Mouse (Mus musculus): ENCODE data around the gene Lin7a.
A peak's percentile ranks its signal among the peaks of the same experiment; 100 is the strongest.

Lin7a gene

DNA sequence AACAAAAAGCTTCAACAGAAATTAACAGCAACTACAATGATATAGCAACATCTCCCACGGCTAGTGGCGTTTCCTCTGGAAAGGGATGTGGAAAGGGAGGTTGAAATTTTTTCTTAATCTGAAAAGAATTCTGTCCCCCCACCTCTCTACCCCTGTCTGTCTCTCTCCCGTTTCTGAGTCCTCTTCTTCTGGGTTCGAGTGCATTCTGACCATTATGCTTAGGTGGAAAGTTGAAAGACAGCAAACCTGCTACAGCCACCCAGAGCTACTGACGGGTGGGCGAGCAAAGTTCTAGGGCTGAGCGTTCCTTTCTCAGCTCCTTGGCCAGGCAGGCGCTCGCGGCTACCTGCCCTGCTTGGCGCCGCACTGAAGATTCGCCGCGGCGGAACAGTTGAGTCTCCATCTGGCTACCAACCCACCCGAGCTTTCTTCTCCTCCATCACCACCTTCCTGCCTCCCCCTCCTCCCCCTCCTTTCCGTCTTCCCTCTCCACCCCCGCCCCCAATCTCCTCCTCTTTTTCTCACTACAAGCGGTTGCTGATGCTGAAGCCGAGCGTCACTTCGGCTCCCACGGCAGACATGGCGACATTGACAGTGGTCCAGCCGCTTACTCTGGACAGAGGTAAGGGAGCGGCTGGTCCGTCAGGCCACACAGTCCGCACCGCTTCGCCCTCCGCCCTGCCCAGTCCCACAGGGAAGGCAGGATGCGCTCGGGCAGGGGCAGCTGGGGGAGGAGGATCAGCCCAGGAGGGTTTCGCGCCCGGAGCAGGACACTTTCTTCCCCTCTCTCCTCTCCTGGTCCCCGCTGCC is at the start of gene Lin7a:
TSS of gene Lin7a (plus strand) at position 366 of the 810 bp plus-strand sequence.
- peak; percentile 29 to 42 for DNase-seq

GRCm38 (mm10) chr10:107221726-107222125 is 49.8 kb upstream of the Lin7a start:
- no peak for DNase-seq

DNA sequence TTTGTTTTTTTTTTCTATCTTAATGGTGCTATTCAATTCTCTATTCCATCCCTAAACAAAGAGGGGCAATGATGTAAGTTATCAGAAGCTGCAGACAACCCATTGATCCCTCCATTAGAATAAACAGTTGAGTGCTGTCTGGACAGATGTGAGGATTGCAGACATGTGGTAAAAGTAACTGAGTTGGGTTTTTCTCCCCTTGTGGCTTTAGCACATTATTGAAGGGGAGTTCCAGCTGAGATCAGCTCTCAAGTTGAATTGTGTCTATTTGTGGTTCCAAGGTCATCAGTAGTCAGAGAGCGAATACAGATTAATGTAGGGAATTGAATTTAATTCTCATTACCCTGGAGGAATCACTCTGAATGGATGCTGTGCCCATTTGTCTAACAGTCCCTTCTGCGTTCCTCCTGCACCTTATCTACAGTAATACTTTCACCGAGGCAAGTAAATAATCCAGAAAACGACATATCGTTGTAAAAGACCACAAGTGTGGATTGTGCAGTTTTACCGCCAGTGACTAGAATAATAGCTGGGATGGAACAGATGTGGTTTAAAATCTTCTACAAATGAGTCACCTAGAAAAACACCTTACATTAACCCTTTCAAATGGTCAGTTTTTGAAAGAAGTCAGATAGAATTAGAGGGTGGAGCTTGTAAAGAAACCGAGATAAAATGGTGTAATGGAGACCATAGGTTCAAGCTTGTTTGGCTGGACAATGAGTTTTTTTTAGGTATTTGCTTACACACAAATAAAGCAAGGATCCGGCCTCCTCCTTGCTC is 48.9 kb upstream of the Lin7a start:
- DNase-seq = no peak

- DNase-seq = no peak
These were observed 48.4 kb upstream of the Lin7a start for GRCm38 (mm10) chr10:107223186-107223440.

GRCm38 (mm10) chr10:107223821-107224220 is 47.7 kb upstream of the Lin7a start:
- no peak for DNase-seq

DNA sequence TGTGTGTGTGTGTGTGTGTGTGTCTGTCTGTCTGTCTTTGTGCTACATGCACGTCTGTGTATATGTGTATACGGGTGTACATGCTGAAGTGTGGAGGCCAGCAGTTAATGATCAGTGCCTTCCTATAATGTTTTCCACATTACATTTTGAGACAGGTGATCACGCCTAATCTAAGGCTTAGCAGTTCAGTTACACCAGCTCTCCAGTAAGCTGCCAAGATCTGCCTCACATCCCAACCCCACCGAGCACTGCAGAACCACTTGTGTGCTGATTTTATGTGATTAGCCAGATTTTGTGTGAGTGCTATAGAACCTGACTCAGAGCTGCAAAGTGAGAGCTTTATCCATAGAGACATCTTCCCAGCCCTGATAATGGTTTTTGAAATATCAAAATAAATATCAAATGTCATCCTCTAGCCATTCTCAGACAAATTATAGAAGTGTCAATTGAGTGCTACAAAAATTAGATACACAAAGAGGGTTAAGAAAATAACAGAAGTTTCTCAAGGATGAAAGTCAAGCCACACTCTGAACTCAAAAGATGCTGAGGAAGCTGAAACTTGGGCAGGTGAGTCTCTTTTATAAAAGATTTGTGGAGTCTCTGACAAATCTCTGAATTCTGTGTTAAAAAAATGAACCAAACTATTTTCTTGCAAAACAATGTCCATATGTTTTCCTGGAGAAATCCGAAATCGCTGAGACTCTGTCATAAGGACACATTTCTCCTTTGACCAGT is 46.7 kb upstream of the Lin7a start:
- DNase-seq = no peak

DNA sequence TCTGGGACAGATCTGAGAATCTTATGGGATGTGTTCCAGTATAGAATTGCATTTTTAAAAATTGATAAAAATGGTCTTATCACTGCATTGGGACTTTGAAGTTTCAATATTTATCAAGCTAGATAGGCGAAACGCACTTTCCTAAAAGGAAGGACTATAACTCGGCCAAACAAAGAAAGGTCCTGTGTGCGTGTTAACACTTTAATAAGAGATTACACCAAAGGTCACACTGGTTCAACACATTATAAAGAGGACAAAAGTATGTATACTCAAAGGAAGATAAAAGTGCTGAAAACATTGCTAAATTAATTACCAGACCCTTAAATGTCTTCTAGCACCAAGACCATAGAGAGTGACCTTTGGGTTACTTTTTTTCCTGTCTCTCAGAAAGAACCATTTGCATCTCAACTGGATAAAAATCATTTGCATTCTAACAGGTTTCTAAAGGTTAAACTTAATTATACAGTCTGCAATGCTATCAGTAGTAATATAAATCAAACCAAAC is 46.1 kb upstream of the Lin7a start:
- no peak for DNase-seq

- no peak for DNase-seq
These were observed 45.6 kb upstream of the Lin7a start for GRCm38 (mm10) chr10:107225871-107226270.

GRCm38 (mm10) chr10:107227901-107228300 is 43.6 kb upstream of the Lin7a start:
- no peak for DNase-seq

GRCm38 (mm10) chr10:107228776-107229175 is 42.7 kb upstream of the Lin7a start:
- DNase-seq = no peak

GRCm38 (mm10) chr10:107229416-107229815 is 42.1 kb upstream of the Lin7a start:
- no peak for DNase-seq

DNA sequence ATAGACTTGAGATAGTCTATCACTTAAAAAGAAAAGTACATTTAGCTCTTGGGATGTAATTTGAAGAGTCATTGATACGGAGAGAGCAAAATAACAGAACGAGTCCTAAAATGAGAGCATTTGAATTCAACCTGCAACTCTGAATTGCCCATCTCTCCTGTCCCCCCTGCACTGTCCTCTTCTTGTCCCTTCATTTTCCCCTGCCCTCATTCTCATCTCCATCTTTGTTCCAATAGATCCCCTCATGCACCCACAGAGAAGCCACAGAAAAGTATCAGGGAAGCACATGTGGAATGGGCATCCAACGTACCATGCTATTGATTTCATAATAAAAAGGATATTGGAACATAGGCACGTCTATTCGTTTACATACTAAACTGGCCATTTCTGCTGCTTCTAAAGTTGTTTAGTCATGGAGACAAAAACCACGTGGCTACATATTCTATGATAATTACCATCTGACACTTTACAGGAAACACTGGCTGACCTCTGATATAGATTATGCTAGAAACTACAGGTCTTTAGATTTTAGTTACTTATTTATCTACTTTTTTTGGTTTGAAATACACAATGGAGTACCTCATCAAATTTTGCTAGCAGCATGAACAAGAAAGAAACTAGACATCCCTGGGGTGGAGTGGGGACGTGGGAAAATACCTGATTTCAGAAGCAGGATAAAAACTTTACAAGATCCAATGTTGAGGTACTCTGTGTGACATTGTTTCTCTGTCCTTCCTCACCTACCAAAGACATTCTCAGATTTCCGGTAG is 41.2 kb upstream of the Lin7a start:
- DNase-seq = no peak

- no peak for DNase-seq
These were observed 40.7 kb upstream of the Lin7a start for GRCm38 (mm10) chr10:107230851-107231130.

DNA sequence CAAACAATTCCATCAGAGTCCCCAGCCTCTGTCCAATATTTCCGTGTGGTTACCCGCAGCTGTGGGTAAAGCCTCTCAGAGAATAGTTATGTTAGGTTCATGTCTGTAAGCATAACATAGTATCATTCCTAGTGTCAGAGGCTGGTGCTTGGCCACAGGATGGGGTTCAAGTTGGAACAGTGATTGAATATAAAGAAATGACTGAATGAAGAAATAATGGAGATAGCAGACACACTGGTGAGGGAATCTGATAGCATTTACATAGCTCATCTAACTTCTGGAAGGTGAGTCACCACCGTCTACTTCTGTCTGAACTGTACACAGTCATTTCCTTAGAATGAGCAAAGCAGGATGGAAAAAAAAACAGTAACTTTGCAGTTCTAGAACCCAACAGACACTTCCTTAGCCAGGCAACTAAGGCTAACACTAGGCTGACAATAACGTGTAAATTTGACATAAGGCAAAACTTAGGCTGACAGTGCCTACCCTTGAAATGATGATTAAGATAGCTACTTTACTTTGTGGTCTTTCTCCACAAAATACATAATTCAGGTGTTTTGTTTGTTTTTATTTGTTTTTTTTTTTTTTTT is 40.0 kb upstream of the Lin7a start:
- no peak for DNase-seq

DNA sequence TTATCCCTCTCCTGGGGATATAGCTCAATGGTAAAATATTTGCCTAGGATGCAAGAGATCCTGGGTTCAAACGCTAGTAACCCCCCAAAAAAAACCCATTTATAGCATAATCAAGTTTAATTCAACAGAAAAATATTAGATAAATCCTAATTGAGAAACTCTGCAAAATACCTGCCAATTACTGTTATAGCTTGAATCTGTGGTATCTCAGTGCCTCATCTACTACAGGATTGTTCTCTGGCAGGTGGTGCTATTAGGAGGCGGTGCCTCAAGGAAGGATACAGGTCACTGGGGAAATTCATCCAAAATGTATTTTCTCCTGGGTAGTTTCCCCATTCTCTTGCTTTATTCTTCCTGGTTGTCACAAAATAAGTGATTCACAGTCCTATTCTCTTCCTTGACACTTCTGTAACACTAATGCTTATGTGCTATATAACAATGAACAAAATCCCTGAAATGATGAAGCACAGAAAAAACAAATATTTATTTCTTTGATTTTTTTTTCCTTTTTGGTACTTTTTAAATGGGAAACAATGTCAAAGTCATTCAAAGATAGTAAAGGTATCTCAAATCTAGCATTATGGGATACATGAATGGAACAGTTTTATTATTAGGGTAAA is 38.9 kb upstream of the Lin7a start:
- no peak for DNase-seq

GRCm38 (mm10) chr10:107233221-107233620 is 38.3 kb upstream of the Lin7a start:
- DNase-seq = no peak

DNA sequence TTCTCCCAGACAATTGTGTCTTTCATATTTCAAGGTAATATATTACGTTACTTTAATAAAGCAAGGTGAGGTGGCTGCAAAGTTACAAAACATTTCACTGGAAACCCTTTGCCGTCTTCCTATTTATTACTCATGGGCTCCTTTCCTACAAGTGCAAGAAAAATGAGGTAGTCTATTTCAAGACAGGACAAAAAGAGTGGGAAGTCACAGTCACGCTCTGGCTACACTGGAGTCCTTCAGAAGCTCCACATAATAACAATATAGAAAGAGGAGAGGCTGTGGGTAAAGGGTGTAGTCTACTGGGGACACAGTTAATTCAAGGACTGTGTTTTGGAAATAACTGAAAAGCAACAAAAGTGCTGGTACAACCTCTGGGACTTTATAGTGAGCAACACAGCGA is 37.7 kb upstream of the Lin7a start:
- no peak for DNase-seq

GRCm38 (mm10) chr10:107234421-107235400 is 36.8 kb upstream of the Lin7a start:
- DNase-seq = no peak

DNA sequence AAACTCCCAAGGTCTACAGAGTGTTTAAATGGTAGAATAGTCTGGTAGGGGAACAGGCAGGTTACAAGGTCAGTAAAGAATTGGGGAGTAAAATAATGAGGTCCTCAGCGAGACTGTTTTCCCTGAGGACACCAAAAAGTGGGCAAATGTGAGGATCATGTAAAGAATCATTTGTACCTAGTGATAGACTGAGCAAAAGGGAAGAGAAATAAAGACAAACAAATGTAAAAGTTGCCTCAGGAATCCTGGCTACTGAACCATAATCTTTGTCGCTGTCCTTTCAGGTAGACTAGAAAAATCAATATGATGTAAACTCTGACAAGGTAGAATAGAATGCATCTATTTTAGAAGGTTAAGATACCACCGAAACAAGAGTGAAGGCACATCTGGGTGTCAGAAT is 36.0 kb upstream of the Lin7a start:
- DNase-seq = no peak

GRCm38 (mm10) chr10:107236211-107236610 is 35.3 kb upstream of the Lin7a start:
- no peak for DNase-seq

DNA sequence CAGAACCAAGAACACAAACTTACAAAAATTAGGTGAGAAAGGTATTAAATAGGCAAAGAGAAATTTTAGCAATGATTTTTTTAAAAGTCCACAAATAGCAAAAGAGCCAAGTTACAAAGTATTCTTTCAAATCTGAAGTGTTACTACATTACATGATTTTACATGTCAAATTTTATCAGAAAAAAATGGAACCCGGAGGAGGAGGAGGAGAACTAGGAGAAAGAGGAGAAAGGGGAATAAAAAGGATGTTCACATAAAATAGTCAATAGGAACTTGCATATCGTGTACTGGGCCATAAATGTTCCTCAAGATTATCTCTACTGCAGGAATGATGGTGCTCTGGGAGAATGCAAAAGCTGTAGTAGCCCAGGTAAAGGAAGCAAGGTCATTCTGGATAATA is 34.4 kb upstream of the Lin7a start:
- no peak for DNase-seq
